Mouse (Mus musculus) yolk sac, embryonic 10.5 days (tissue): ENCODE measurements around the gene Asic1.
"Not testable (repeated sequence)": the region's sequence is repeated elsewhere in the genome, so short reads cannot be mapped to it uniquely, and the experiment has no call there.

Source experiments
- DNase-seq: peaks from one replicate; pipeline ENCODE4 v3.0.0-alpha.2; 2017; ENCODE audit warnings: low spot score

The Asic1 gene

GRCm38 (mm10) chr15:99719865-99720264 lies 49.7 kb downstream of the Asic1 start:
- no peak for DNase-seq

GRCm38 (mm10) chr15:99721921-99722743 lies 52.0 kb downstream of the Asic1 start:
- DNase-seq: no peak

GRCm38 (mm10) chr15:99723120-99723514 lies 52.9 kb downstream of the Asic1 start:
- no peak for DNase-seq

- DNase-seq: peak; percentile 83
Measured at GRCm38 (mm10) chr15:99723515-99724291, 53.5 kb downstream of the Asic1 start.

- peak; percentile 85 for DNase-seq
Measured at GRCm38 (mm10) chr15:99724292-99725021, 54.3 kb downstream of the Asic1 start.

GRCm38 (mm10) chr15:99725341-99726155 lies 55.4 kb downstream of the Asic1 start, which contains the start of gene Cox14:
TSS of gene Cox14 (plus strand) at chr15:99725618.
- DNase-seq: peak; percentile 98

- no peak for DNase-seq
Measured at GRCm38 (mm10) chr15:99726549-99726948, 56.4 kb downstream of the Asic1 start.

- not testable (repeated sequence) for DNase-seq
Measured at GRCm38 (mm10) chr15:99727039-99727438, 56.9 kb downstream of the Asic1 start.

- DNase-seq: no peak
Measured at GRCm38 (mm10) chr15:99727525-99727924, 57.4 kb downstream of the Asic1 start.

- DNase-seq: no peak
Measured at GRCm38 (mm10) chr15:99728211-99728610, 58.0 kb downstream of the Asic1 start.

GRCm38 (mm10) chr15:99729056-99729783 lies 59.1 kb downstream of the Asic1 start:
- no peak for DNase-seq

- no peak for DNase-seq
Measured at GRCm38 (mm10) chr15:99731167-99731566, 61.0 kb downstream of the Asic1 start.

- DNase-seq: no peak
Measured at GRCm38 (mm10) chr15:99731678-99732077, 61.5 kb downstream of the Asic1 start.

GRCm38 (mm10) chr15:99733186-99733585 lies 63.0 kb downstream of the Asic1 start:
- DNase-seq: no peak

- DNase-seq: no peak
Measured at GRCm38 (mm10) chr15:99735631-99736030, 65.5 kb downstream of the Asic1 start.

GRCm38 (mm10) chr15:99736675-99737074 lies 66.5 kb downstream of the Asic1 start:
- no peak for DNase-seq

- no peak for DNase-seq
Measured at GRCm38 (mm10) chr15:99740229-99740628, 70.1 kb downstream of the Asic1 start.
